Mouse (Mus musculus) hindbrain, embryonic 10.5 days (tissue): ENCODE data around the gene Tmem222. TPM values are rescaled to one million over a fixed set of nuclear protein-coding genes. Genes with fewer than 3 reads are reported as not detected.
A peak's percentile ranks its signal among the peaks of the same experiment; 100 is the strongest.

ENCODE experiments used
- DNase-seq: peaks from one replicate; pipeline ENCODE4 v3.0.0-alpha.2; 2017; ENCODE audit warnings: low spot score
- H3K27ac ChIP-seq: fragments of 300-500 bp; sonication (generic); 2 replicates; pipeline ENCODE4 v1.5.1; 2016; ENCODE audit warnings: mild to moderate bottlenecking, moderate library complexity
- H3K27me3 ChIP-seq: fragments of 300-500 bp; sonication (generic); 2 replicates; pipeline ENCODE4 v1.6.1; 2016; ENCODE audit warnings: mild to moderate bottlenecking; ENCODE audit not compliant: poor library complexity, insufficient read depth, severe bottlenecking
- H3K36me3 ChIP-seq: fragments of 300-500 bp; sonication (generic); 2 replicates; pipeline ENCODE4 v1.6.1; 2016; ENCODE audit warnings: mild to moderate bottlenecking, moderate library complexity
- H3K4me1 ChIP-seq: fragments of 300-500 bp; sonication (generic); replicated peaks from 2 replicates; pipeline ENCODE4 v1.6.1; 2016; ENCODE audit warnings: mild to moderate bottlenecking
- H3K4me3 ChIP-seq: fragments of 300-500 bp; sonication (generic); 2 replicates; pipeline ENCODE4 v1.5.1; 2016; ENCODE audit warnings: mild to moderate bottlenecking, moderate library complexity
- H3K9me3 ChIP-seq: fragments of 300-500 bp; sonication (generic); 2 replicates; pipeline ENCODE4 v1.6.1; 2016; ENCODE audit warnings: mild to moderate bottlenecking, moderate library complexity
- WGBS: fragments of 180-500 bp; shearing (Covaris S2); methylation state at CpG from one replicate; pipeline ENCODE4 v1.1.7; 2016; 5-methylcytosine and 5-hydroxymethylcytosine counted together
- polyA plus RNA-seq: library from polyadenylated mRNA; unstranded; fragments of >200 nt; fragmentation: Nextera tagmentation; extraction: Ambion mirVana; gene quantifications from 2 replicates; pipeline ENCODE4 v1.2.1, GENCODE M21; 2016

The Tmem222 gene
- polyA plus RNA-seq, 1 experiment from 2014 or later: 87.8 TPM

DNA sequence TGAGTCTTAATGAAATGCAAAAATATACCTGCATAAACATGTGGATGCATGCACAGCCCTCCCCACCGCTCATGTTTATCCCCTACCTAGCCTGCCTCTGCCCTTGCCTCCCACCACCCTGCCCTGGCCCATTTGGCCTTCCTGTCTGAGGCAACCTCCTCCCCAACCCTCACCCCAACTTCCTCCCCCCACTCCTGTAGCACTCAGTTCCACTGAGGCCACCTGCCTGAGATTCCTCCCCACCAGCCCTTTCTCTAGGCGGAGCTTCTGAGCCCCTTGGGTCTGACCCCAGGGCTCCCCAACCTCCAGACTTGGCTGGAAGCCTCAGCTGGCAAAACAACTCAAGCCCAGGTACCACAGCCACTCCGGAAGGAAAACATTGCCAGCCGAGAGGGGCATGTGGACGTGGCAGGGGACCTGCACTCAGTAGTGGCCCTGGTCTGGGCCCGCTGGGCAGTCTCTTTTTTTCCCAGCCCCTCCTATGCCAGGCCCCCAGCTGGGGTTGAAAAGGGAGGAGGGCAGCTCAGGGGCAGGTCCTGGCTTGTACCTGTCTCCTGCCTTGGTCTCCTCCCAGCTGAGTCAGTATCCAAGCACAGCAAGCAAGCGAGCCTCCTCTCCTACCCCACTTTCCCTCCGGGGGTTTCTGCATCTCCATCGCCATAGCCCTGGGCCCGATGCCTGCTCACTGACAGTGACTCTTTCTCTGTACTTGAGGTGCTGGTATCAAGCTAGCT is 15.8 kb downstream of the Tmem222 start:
- WGBS: 45% methylated on average over 10 of the region's 10 CpGs
- DNase-seq: no peak
- Histone ChIP-seq H3K36me3 (peaks cover 41% of the 10 kb centered on the region), H3K4me1 (peaks cover 22% of the 10 kb centered on the region), H3K27ac (peak overlapping the region; percentile 12; the same call in 1 of the 2 replicates), H3K27me3 (peaks cover 29% of the 10 kb centered on the region), H3K9me3 (peaks cover 15% of the 10 kb centered on the region; the same call in 1 of the 2 replicates), H3K4me3 (no peak overlapping the region)

DNA sequence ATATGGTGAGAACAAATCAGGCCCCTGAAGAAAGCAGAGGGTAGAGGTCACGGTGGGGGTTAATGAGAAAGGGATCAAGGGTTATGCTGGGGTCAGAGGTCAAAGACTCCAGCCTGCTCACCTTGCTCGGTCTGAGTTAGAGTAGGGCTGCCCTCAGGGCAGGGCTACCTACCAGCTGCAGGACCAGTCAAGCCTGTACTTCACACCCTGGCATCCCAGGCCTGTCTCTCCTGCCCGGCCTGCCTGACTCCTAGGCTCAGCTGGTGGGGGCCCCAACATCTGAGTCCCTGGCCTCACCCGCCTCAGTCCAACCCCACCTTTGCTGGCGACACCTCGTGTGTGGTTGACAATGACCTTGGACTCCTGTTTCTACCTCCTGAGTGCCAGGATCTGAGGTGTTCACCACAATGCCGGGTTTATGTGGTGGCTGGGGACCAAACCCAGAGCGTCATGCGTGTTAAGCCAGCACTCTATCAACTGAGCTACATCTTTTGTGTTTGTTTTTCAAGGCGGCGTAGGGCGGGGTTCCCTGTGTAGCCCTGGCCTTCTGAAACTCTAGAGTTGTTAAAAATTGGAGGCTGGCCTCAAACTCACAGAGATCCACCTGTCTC is 19.7 kb downstream of the Tmem222 start:
- Histone ChIP-seq H3K9me3 (no peaks in the 10 kb centered on the region), H3K27me3 (peaks cover 68% of the 10 kb centered on the region), H3K4me3 (no peak overlapping the region), H3K36me3 (peaks cover 2% of the 10 kb centered on the region), H3K27ac (no peak overlapping the region), H3K4me1 (peaks cover 29% of the 10 kb centered on the region)
- 78% methylated on average over 12 of the region's 12 CpGs for WGBS
- no peak for DNase-seq

DNA sequence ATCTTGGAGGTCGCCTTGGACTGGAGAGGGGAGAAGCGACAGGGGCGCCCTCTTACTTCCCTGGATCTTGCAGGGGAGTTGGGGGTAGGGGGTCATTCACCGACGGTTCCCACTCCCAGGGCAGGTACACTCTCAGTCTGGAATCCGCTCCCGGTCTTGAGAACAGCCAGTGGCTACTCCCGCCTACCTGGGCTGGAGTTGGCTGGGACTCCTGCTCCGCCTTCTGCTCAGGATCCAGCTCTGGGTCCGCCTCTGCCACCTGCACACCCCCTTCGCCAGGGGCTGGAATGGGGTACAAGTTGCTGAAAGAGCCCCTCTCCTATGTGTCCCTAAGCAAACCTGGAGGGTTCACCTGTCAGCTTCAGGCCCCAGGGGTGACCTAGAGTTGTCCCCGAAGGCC is 20.4 kb downstream of the Tmem222 start:
- H3K4me3 ChIP-seq: 0 out of 2 replicates have a peak overlapping the region, but pooled peaks have one; percentile 13
- no peak overlapping the region for H3K27ac ChIP-seq
- peaks cover 75% of the 10 kb centered on the region for H3K27me3 ChIP-seq
- H3K9me3 ChIP-seq: no peaks in the 10 kb centered on the region
- 32% methylated on average over 12 of the region's 12 CpGs for WGBS
- no peaks in the 10 kb centered on the region for H3K36me3 ChIP-seq
- H3K4me1 ChIP-seq: peaks cover 29% of the 10 kb centered on the region
- no peak for DNase-seq

DNA sequence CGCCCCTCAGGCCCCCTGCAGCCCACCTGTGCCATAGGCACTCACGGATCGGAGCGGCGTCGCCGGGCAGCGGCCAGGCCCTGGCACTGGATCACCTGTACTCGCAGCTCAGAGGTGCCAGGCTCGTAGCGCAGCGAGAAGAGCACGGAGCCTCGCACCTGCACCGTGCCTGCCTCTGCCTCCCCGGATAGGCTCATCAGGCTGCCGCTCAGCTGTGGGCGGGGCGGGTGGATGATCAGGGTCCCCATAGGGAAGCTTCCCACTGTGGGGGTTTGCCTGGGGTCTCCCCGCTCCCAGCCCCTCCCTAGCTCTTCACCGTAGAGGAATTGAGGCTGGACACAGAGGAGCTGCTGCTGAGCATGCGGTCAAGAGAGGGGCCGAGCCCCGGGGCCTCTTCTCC is 20.8 kb downstream of the Tmem222 start:
- Histone ChIP-seq H3K27ac (no peak overlapping the region), H3K27me3 (peaks cover 79% of the 10 kb centered on the region), H3K4me1 (peaks cover 29% of the 10 kb centered on the region), H3K4me3 (peak overlapping the region; percentile 13; the same call in 1 of the 2 replicates), H3K36me3 (no peaks in the 10 kb centered on the region), H3K9me3 (no peaks in the 10 kb centered on the region)
- no peak for DNase-seq
- WGBS: 20% methylated on average over 24 of the region's 24 CpGs

DNA sequence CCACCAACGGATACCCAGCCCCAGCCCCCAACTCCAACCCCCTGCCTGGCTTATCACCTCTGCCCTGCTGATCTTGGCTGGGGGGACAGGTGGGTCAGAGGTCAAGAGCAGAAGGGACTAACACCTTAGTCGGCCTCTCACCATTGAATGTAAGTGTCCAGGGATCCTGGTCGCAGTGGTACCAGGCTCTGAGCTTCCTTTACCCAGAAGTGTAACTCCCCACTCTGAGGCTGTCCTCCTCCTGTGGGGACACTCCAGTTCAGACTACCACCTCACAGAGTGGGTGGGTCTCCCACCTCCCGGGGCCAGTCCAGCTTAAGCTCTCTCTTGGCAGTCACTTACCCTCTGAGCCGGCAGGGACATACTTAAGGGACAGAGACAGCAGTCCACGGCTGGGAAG is 22.2 kb downstream of the Tmem222 start:
- H3K4me1 ChIP-seq: peaks cover 39% of the 10 kb centered on the region
- H3K27ac ChIP-seq: no peak overlapping the region
- no peaks in the 10 kb centered on the region for H3K36me3 ChIP-seq
- DNase-seq: no peak
- H3K4me3 ChIP-seq: no peak overlapping the region
- 57% methylated on average over 6 of the region's 6 CpGs for WGBS
- H3K27me3 ChIP-seq: peaks cover 93% of the 10 kb centered on the region
- no peaks in the 10 kb centered on the region for H3K9me3 ChIP-seq

DNA sequence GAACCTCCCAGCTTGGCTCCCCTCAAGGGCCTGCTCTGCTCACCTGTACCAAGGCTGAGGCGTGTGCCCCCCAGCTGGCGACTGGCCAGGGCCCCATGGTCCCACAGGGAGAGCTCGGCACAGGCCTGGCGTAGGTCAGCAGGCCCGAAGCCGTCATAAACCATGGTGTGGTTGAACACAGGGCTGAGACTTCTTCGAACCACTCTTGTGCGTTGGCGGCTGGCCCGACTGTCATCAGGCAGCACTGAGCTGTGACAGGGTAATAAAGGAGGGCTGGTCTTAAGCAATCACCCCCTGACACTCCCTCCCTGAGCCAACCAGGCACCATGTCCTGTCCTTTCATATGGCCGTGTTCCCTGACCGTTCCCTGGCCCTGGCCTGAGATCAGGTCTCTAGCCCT is 24.2 kb downstream of the Tmem222 start:
- no peaks in the 10 kb centered on the region for H3K36me3 ChIP-seq
- no peak overlapping the region for H3K4me3 ChIP-seq
- WGBS: 82% methylated on average over 12 of the region's 12 CpGs
- peaks cover 100% of the 10 kb centered on the region for H3K27me3 ChIP-seq
- no peaks in the 10 kb centered on the region for H3K9me3 ChIP-seq
- no peak overlapping the region for H3K27ac ChIP-seq
- DNase-seq: no peak
- peaks cover 47% of the 10 kb centered on the region for H3K4me1 ChIP-seq

DNA sequence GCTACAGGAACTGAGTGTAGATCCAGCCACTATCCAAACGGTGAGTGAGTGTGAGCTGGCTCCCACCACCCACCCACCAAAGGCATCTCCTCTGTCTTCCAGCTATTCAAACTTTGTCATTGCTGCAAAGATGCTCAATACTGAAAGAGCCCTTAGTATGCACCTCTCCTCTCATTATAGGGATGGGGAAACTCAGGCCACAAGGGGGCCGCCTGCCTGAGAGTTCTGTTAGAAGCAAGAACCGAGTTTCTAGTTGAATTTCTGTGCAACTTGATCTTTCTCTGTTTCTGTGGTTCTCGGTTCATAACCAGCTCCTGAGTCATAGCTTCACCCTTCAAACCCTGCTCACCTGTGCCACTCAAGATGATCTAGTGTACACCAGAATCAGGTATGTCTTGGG is 25.5 kb downstream of the Tmem222 start:
- H3K27ac ChIP-seq: no peak overlapping the region
- DNase-seq: no peak
- H3K27me3 ChIP-seq: peaks cover 100% of the 10 kb centered on the region
- peaks cover 42% of the 10 kb centered on the region for H3K4me1 ChIP-seq
- no peaks in the 10 kb centered on the region for H3K9me3 ChIP-seq
- H3K36me3 ChIP-seq: no peaks in the 10 kb centered on the region
- whole genome bisulfite sequencing: 41% methylated on average over 4 of the region's 4 CpGs
- peak overlapping the region; percentile 53; the same call in 1 of the 2 replicates for H3K4me3 ChIP-seq

DNA sequence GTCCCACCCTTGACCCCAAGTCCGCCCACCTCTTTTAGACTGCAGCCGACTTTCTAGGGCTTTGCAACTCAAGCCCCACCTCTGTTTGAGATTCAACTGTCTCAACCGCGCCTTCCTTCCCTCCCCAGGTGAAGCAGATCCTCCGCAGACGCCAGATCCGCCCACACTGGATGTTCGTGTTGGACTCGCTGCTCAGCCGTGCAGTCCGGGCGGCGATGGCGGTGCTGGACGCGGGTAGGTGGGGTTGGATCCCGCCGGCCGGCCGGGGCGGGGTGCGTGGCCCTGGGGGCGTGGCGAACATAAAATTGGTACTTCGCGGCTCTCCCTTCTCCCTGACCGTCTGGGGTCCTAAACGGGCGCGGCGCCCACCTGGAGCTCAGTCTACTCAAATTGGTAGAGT is 26.4 kb downstream of the Tmem222 start:
- peaks cover 43% of the 10 kb centered on the region for H3K4me1 ChIP-seq
- peaks cover 100% of the 10 kb centered on the region for H3K27me3 ChIP-seq
- no peaks in the 10 kb centered on the region for H3K9me3 ChIP-seq
- peak overlapping the region; percentile 53 for H3K4me3 ChIP-seq
- no peaks in the 10 kb centered on the region for H3K36me3 ChIP-seq
- DNase-seq: peak; percentile 36
- WGBS: 2% methylated on average over 31 of the region's 31 CpGs
- no peak overlapping the region for H3K27ac ChIP-seq

DNA sequence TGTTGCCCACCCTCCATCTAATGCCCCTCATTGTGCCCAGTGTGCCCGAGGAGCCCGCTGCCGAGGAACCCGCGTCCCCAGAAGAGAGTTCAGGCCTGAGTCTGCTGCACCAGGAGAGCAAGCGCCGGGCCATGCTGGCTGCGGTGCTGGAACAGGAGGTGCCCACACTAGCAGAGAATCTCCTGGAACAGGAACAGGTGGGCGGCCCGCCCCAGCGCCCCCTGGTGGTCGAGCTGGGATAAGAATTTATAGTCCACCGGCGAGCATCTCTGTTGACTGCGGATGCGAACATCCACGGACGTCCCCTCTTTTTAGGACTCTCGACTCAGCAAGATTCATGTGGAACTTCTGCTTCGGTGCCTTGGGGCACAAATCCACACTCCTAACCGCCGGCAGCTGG is 27.0 kb downstream of the Tmem222 start:
- peaks cover 43% of the 10 kb centered on the region for H3K4me1 ChIP-seq
- H3K36me3 ChIP-seq: no peaks in the 10 kb centered on the region
- peak; percentile 86 for DNase-seq
- H3K9me3 ChIP-seq: no peaks in the 10 kb centered on the region
- peaks cover 100% of the 10 kb centered on the region for H3K27me3 ChIP-seq
- WGBS: 4% methylated on average over 22 of the region's 22 CpGs
- peak overlapping the region; percentile 66 for H3K27ac ChIP-seq
- peak overlapping the region; percentile 53 for H3K4me3 ChIP-seq

DNA sequence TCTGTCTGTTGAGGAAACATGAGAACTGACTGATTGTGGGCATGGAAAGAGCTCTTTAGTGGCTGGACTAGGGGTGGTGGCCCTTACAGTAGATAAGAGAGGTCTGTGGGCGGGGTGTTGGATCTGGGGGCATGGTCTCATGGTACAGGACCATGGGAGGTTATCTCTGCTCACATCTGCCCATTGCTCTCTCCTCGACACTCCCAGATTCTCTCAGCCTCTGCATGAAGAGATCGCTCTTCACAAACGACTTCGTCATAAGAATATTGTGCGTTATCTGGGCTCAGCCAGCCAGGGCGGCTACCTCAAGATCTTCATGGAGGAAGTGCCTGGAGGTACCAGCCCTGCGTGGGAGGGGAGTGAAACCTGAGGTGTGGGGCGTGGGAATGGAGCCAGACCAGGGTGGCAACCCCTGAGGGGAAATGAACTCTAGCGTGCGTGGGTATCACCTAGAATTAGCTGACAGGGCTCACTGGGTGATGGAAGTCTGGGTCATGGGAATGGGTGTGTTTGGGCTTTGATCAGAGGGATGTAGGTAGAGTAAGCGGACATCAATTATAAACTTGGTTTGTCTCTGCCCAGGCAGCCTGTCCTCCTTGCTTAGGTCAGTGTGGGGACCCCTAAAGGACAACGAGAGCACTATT is 29.7 kb downstream of the Tmem222 start:
- no peak for DNase-seq
- peaks cover 100% of the 10 kb centered on the region for H3K27me3 ChIP-seq
- no peaks in the 10 kb centered on the region for H3K36me3 ChIP-seq
- H3K27ac ChIP-seq: no peak overlapping the region
- H3K4me1 ChIP-seq: peaks cover 46% of the 10 kb centered on the region
- no peaks in the 10 kb centered on the region for H3K9me3 ChIP-seq
- WGBS: 79% methylated on average over 13 of the region's 13 CpGs
- H3K4me3 ChIP-seq: no peak overlapping the region

DNA sequence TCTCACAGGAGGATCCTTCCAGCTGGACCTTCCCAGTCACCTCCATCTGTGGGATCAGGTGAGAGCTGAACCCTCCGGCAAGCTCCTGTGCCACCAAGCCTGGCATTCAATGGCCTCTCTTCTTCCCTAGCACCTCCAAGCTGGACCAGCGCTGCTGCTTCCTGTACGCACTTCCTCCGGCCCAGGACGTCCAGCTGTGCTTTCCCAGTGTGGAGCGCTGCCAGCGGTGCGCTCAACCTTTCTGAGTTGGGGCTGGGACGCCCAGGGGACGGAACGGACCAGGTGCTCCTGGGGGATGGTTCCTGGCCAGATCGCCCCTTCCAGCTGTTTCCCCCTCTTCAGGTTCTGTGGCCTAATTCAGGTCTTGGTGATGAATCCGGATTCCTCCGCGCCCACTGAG is 30.5 kb downstream of the Tmem222 start:
- 26% methylated on average over 15 of the region's 15 CpGs for WGBS
- no peak for DNase-seq
- peaks cover 50% of the 10 kb centered on the region for H3K4me1 ChIP-seq
- no peaks in the 10 kb centered on the region for H3K9me3 ChIP-seq
- H3K4me3 ChIP-seq: no peak overlapping the region
- no peaks in the 10 kb centered on the region for H3K36me3 ChIP-seq
- H3K27ac ChIP-seq: no peak overlapping the region
- H3K27me3 ChIP-seq: peaks cover 100% of the 10 kb centered on the region

DNA sequence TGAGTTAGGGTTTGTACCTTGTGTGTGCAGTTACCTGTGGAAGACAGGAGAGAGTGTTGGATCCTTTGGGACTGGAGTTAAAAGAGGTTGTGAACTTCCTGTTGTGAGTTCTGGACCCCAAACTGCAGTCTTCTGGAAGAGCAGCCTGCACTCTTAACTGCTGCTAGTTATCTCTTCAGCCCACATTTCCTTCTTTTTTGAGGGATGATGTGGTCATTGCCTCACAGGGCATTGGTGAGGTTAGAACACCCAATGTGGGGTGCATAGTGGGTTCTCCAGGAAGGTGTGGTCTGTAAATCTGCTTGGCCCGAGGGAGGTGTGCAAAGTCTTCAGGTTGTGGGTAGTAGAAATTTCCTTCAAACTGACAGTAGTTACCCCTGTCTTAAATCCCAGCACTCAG is 33.3 kb downstream of the Tmem222 start:
- H3K27me3 ChIP-seq: peaks cover 98% of the 10 kb centered on the region
- H3K4me1 ChIP-seq: peaks cover 44% of the 10 kb centered on the region
- DNase-seq: no peak
- no peaks in the 10 kb centered on the region for H3K36me3 ChIP-seq
- 78% methylated on average over 1 of the region's 1 CpGs for whole genome bisulfite sequencing
- H3K27ac ChIP-seq: no peak overlapping the region
- H3K4me3 ChIP-seq: no peak overlapping the region
- H3K9me3 ChIP-seq: no peaks in the 10 kb centered on the region

DNA sequence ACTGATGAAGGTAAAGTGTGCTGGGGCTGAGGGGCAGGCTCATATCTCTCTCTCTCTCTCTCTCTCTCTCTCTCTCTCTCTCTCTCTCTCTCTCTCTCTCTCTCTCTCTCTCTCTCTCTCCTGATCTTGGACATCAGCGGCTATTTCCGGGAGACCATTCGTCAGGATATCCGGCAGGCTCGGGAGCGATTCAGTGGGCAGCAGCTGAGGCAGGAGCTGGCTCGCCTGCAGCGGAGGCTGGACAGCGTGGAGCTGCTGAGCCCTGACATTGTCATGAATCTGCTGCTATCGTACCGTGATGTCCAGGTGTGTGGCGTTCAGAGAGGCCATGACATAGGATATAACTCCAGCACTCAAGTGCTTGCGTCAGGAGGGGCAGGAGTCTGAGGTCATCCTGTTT is 34.1 kb downstream of the Tmem222 start:
- Histone ChIP-seq H3K27me3 (peaks cover 98% of the 10 kb centered on the region), H3K36me3 (no peaks in the 10 kb centered on the region), H3K4me3 (no peak overlapping the region), H3K9me3 (no peaks in the 10 kb centered on the region), H3K27ac (0 out of 2 replicates have a peak overlapping the region, but pooled peaks have one; percentile 16), H3K4me1 (peaks cover 44% of the 10 kb centered on the region)
- no peak for DNase-seq
- 52% methylated on average over 13 of the region's 13 CpGs for WGBS
